Mouse (Mus musculus) stomach, embryonic 16.5 days (tissue): ENCODE measurements around the gene Hnrnpm. TPM values are rescaled to one million over a fixed set of nuclear protein-coding genes. Genes with fewer than 3 reads are reported as not detected.

ENCODE experiments used
- ATAC-seq: fragments of 200-750 bp; cut with Nextera tagmentation; 2 replicates; pipeline ENCODE4 v1.8.0; 2017; ENCODE audit warnings: moderate number of reproducible peaks, moderate TSS enrichment; ENCODE audit not compliant: insufficient read depth, low FRiP score
- H3K27ac ChIP-seq: fragments of 300-500 bp; sonication (generic); 2 replicates; pipeline ENCODE4 v1.5.1; 2014; ENCODE audit warnings: low read length
- H3K27me3 ChIP-seq: fragments of 300-500 bp; sonication (generic); 2 replicates; pipeline ENCODE4 v1.6.1; 2014; ENCODE audit warnings: low read length, control low read depth, mixed read lengths; ENCODE audit not compliant: control insufficient read depth, insufficient read depth
- H3K36me3 ChIP-seq: fragments of 300-500 bp; sonication (generic); 2 replicates; pipeline ENCODE4 v1.6.1; 2014; ENCODE audit warnings: low read length; ENCODE audit not compliant: control insufficient read depth, insufficient read depth
- H3K4me1 ChIP-seq: fragments of 300-500 bp; sonication (generic); 2 replicates; pipeline ENCODE4 v1.6.1; 2014; ENCODE audit warnings: low read length, control low read depth, mixed read lengths; ENCODE audit not compliant: control insufficient read depth, insufficient read depth
- H3K4me2 ChIP-seq: fragments of 300-500 bp; sonication (generic); 2 replicates; pipeline ENCODE4 v1.6.1; 2014; ENCODE audit warnings: low read depth, low read length, mixed read lengths
- H3K4me3 ChIP-seq: fragments of 300-500 bp; sonication (generic); replicated peaks from 2 replicates; pipeline ENCODE4 v1.5.1; 2014; ENCODE audit warnings: mild to moderate bottlenecking, low read length
- H3K9ac ChIP-seq: fragments of 300-500 bp; sonication (generic); 2 replicates; pipeline ENCODE4 v1.6.1; 2014; ENCODE audit warnings: low read length
- H3K9me3 ChIP-seq: fragments of 300-500 bp; sonication (generic); replicated peaks from 2 replicates; pipeline ENCODE4 v1.6.1; 2016; ENCODE audit warnings: low read length, control low read depth; ENCODE audit not compliant: control insufficient read depth
- WGBS: fragments of 180-500 bp; shearing (Covaris S2); extraction: QIAGEN DNeasy Blood & Tissue Kit; methylation state at CpG from one replicate; pipeline ENCODE4 v1.1.7; 2014; 5-methylcytosine and 5-hydroxymethylcytosine counted together
- polyA plus RNA-seq: library from polyadenylated mRNA; unstranded; fragments of >200 nt; fragmentation: Nextera tagmentation; extraction: Ambion mirVana; gene quantifications from 2 replicates; pipeline ENCODE4 v1.2.1, GENCODE M21; 2015

Hnrnpm gene
- polyA plus RNA-seq, 1 experiment from 2014 or later = 295 TPM

DNA sequence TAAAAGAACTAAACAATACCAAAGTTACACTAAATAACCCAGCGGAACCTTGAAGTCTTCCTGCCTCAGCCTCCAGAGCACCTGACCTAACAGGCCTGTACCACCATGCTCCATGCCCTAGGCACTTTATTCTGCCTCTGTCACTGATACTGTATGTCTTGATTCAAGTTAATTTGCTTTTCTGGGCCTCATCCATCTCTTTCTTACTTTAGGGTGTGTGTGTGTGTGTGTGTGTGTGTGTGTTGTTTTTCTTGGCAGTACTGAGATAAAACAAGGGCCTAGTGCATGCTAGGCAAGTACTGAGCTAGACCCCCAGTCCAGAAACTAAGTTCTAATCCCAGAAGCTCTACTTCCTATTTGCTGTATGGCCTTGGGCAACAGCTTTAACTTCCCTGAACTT lies 30.6 kb upstream of the Hnrnpm start:
- Histone ChIP-seq H3K36me3 (no peaks in the 10 kb centered on the region), H3K9ac (no peak overlapping the region), H3K4me3 (no peak overlapping the region), H3K4me2 (no peak overlapping the region), H3K27ac (no peak overlapping the region), H3K9me3 (no peaks in the 10 kb centered on the region), H3K27me3 (no peaks in the 10 kb centered on the region), H3K4me1 (no peaks in the 10 kb centered on the region)
- WGBS = 97% methylated on average over 1 of the region's 1 CpGs
- no peak for ATAC-seq

DNA sequence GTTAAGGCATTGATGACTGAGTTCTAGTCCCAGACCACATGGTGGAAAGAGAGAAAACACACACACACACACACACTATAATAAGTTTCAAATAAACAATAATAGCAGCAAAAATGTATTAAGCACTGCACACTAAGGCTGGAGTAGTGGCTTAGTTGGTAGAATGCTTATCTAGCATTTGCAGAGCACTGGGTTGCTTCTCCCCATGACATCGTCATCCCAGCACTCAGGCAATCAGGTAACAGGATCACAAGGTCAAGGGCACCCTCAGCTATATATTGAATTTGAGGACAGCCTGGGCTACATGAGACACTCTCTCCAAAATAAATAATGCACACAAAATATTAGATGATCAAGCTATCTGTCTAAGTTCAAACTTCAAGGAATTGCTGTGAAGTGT lies 28.1 kb upstream of the Hnrnpm start:
- Histone ChIP-seq H3K4me3 (no peak overlapping the region), H3K27ac (no peak overlapping the region), H3K9ac (no peak overlapping the region), H3K9me3 (no peaks in the 10 kb centered on the region), H3K4me1 (no peaks in the 10 kb centered on the region), H3K36me3 (no peaks in the 10 kb centered on the region), H3K27me3 (no peaks in the 10 kb centered on the region), H3K4me2 (no peak overlapping the region)
- ATAC-seq = no peak
- WGBS = 84% methylated on average over 1 of the region's 1 CpGs

- no peak overlapping the region for H3K27ac ChIP-seq
- peak; percentile 68; the same call in 1 of the 2 replicates for ATAC-seq
- H3K36me3 ChIP-seq = peaks cover 3% of the 10 kb centered on the region; the same call in 1 of the 2 replicates
- H3K9ac ChIP-seq = no peak overlapping the region
- WGBS = 68% methylated on average over 5 of the region's 5 CpGs
- H3K27me3 ChIP-seq = no peaks in the 10 kb centered on the region
- no peaks in the 10 kb centered on the region for H3K4me1 ChIP-seq
- H3K9me3 ChIP-seq = no peaks in the 10 kb centered on the region
- H3K4me3 ChIP-seq = no peak overlapping the region
- no peak overlapping the region for H3K4me2 ChIP-seq
These were observed 26.6 kb upstream of the Hnrnpm start for GRCm38 (mm10) chr17:33713271-33713670.

DNA sequence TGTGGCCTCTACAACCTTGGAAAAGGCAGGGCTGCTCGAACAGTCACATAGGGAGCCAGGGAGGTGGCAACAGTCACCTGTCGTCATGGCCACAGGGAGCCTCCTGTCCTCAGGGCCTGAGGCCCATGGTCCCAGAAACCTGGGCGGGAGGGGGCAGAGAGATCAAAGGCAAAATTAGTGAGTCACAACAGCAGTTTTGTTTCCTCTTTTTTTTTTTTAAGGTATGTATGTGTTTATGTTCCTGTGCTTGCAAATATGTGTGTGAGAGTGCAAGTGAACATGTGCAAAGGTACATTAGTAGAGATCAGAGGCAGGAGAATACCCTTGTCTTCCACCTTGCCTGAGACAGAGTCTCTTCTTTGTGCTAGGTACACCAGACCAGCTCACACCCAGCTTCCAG lies 23.2 kb upstream of the Hnrnpm start:
- Histone ChIP-seq H3K4me3 (no peak overlapping the region), H3K9ac (no peak overlapping the region), H3K27me3 (no peaks in the 10 kb centered on the region), H3K9me3 (no peaks in the 10 kb centered on the region), H3K36me3 (peaks cover 6% of the 10 kb centered on the region; the same call in 1 of the 2 replicates), H3K4me1 (no peaks in the 10 kb centered on the region), H3K4me2 (no peak overlapping the region), H3K27ac (no peak overlapping the region)
- 72% methylated on average over 3 of the region's 3 CpGs for whole genome bisulfite sequencing
- ATAC-seq = no peak

- no peak for ATAC-seq
- H3K36me3 ChIP-seq = peaks cover 3% of the 10 kb centered on the region; the same call in 1 of the 2 replicates
- 84% methylated on average over 9 of the region's 9 CpGs for WGBS
These were observed 16.4 kb upstream of the Hnrnpm start for GRCm38 (mm10) chr17:33703091-33703490.

GRCm38 (mm10) chr17:33702178-33702577 lies 15.5 kb upstream of the Hnrnpm start:
- 74% methylated on average over 1 of the region's 1 CpGs for WGBS
- no peak for ATAC-seq
- H3K9me3 ChIP-seq = no peaks in the 10 kb centered on the region
- H3K9ac ChIP-seq = no peak overlapping the region
- H3K27ac ChIP-seq = no peak overlapping the region
- no peaks in the 10 kb centered on the region for H3K4me1 ChIP-seq
- H3K27me3 ChIP-seq = no peaks in the 10 kb centered on the region
- no peak overlapping the region for H3K4me3 ChIP-seq
- no peak overlapping the region for H3K4me2 ChIP-seq
- no peaks in the 10 kb centered on the region; the same call in 1 of the 2 replicates for H3K36me3 ChIP-seq

More at GRCm38 (mm10) chr17:33703091-33703490, 16.4 kb upstream of the Hnrnpm start:
- Histone ChIP-seq H3K27me3 (no peaks in the 10 kb centered on the region), H3K4me1 (no peaks in the 10 kb centered on the region), H3K27ac (no peak overlapping the region), H3K4me2 (no peak overlapping the region), H3K4me3 (no peak overlapping the region), H3K9me3 (no peaks in the 10 kb centered on the region), H3K9ac (no peak overlapping the region)

DNA sequence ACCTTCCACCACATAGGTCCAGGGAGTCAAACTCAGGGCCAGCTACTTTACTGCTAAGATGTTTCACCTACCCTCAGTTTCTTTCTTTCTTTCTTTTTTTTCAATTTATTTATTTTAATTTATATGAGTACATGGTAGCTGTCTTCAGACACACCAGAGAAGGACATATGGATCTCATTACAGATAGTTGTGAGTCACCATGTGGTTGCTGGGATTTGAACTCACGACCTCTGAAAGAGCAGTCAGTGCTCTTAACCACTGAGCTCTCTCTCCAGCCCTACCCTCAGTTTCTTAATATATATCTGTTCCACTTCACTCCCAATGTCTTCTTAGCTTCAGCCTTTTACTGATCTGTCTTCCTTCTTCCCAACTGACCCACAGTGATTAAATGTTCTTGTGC lies 8.8 kb upstream of the Hnrnpm start:
- ATAC-seq = no peak
- H3K9me3 ChIP-seq = no peaks in the 10 kb centered on the region
- H3K9ac ChIP-seq = no peak overlapping the region
- H3K4me1 ChIP-seq = no peaks in the 10 kb centered on the region
- H3K36me3 ChIP-seq = no peaks in the 10 kb centered on the region
- H3K27me3 ChIP-seq = no peaks in the 10 kb centered on the region
- 89% methylated on average over 1 of the region's 1 CpGs for WGBS
- H3K4me2 ChIP-seq = no peak overlapping the region
- H3K4me3 ChIP-seq = no peak overlapping the region
- H3K27ac ChIP-seq = no peak overlapping the region

- ATAC-seq = peak; percentile 99
- no peaks in the 10 kb centered on the region for H3K27me3 ChIP-seq
- H3K9ac ChIP-seq = peak overlapping the region; percentile 97
- WGBS = under 1% methylated on average over 42 of the region's 42 CpGs
- no peaks in the 10 kb centered on the region for H3K9me3 ChIP-seq
- peak overlapping the region; percentile 86 for H3K4me2 ChIP-seq
- no peaks in the 10 kb centered on the region for H3K36me3 ChIP-seq
- peaks cover 22% of the 10 kb centered on the region for H3K4me1 ChIP-seq
- H3K27ac ChIP-seq = peak overlapping the region; percentile 91
- peak overlapping the region; percentile 85 for H3K4me3 ChIP-seq
These were observed 1.4 kb downstream of the Hnrnpm start for GRCm38 (mm10) chr17:33685249-33685653.

GRCm38 (mm10) chr17:33684671-33685231 lies 1.9 kb downstream of the Hnrnpm start:
- H3K27ac ChIP-seq = peak overlapping the region; percentile 91
- under 1% methylated on average over 44 of the region's 44 CpGs for WGBS

More at GRCm38 (mm10) chr17:33684671-33685231, 1.9 kb downstream of the Hnrnpm start:
- peak; percentile 71 for ATAC-seq
- Histone ChIP-seq H3K9ac (peak overlapping the region; percentile 97), H3K9me3 (no peaks in the 10 kb centered on the region), H3K4me2 (peak overlapping the region; percentile 86), H3K4me1 (peaks cover 22% of the 10 kb centered on the region), H3K36me3 (no peaks in the 10 kb centered on the region), H3K27me3 (no peaks in the 10 kb centered on the region), H3K4me3 (peak overlapping the region; percentile 85)
